Mouse (Mus musculus) G1E (cell line): ENCODE data around the gene Fry. TPM values are rescaled to one million over a fixed set of nuclear protein-coding genes. Genes with fewer than 3 reads are reported as not detected.

Experiments
- ATAC-seq: 2 replicates; pipeline ENCODE4 v1.8.0; 2016; ENCODE audit warnings: mild to moderate bottlenecking; ENCODE audit not compliant: insufficient number of reproducible peaks, poor library complexity, low FRiP score, severe bottlenecking; ENCODE audit errors: extremely low read depth
- DNase-seq: peaks from one replicate; pipeline ENCODE4 v3.0.0; 2012; ENCODE audit warnings: low spot score
- H3K27me3 ChIP-seq: 2 replicates; pipeline ENCODE4 v1.6.1; 2012; ENCODE audit warnings: mild to moderate bottlenecking, low read length, inconsistent platforms; ENCODE audit not compliant: insufficient read depth
- H3K36me3 ChIP-seq: replicated peaks from 2 replicates; pipeline ENCODE3; 2012; ENCODE audit warnings: mild to moderate bottlenecking, inconsistent platforms
- H3K4me1 ChIP-seq: 2 replicates; pipeline ENCODE4 v1.6.1; 2012; ENCODE audit warnings: low read depth, low read length, inconsistent platforms, mixed read lengths; ENCODE audit not compliant: insufficient read depth
- H3K4me3 ChIP-seq: 2 replicates; pipeline ENCODE4 v1.5.1; 2012; ENCODE audit warnings: low read depth, mild to moderate bottlenecking, inconsistent platforms, low read length, moderate library complexity, mixed read lengths
- H3K9me3 ChIP-seq: replicated peaks from 2 replicates; pipeline ENCODE4 v1.6.1; 2012; ENCODE audit warnings: inconsistent platforms
- CTCF ChIP-seq: IDR thresholded peaks from 2 replicates; pipeline ENCODE4 v1.5.1; 2012; ENCODE audit warnings: low read depth, low read length, inconsistent platforms, mixed read lengths
- GATA1 ChIP-seq: IDR thresholded peaks from 2 replicates; pipeline ENCODE4 v1.6.1; 2012; ENCODE audit warnings: borderline replicate concordance, low read length, inconsistent platforms, mixed read lengths
- GATA2 ChIP-seq: IDR thresholded peaks from 2 replicates; pipeline ENCODE4 v1.6.1; 2012; ENCODE audit warnings: low read depth, low read length, inconsistent platforms, borderline replicate concordance
- POLR2AphosphoS5 ChIP-seq: IDR thresholded peaks from 2 replicates; pipeline ENCODE4 v1.6.1; 2012; ENCODE audit warnings: low read depth, low read length, inconsistent platforms; ENCODE audit not compliant: insufficient replicate concordance
- TAL1 ChIP-seq: conservative IDR thresholded peaks from 2 replicates; pipeline ENCODE4 v1.6.1; 2012; ENCODE audit warnings: low read depth, low read length, inconsistent platforms, mixed read lengths
- polyA plus RNA-seq: library from polyadenylated mRNA; stranded (reverse); fragments of >175 nt; gene quantifications from 2 replicates; pipeline ENCODE4 v1.2.3, GENCODE M21; 2012
- total RNA-seq, 2 experiments: library from RNA; stranded (forward) in 1 of 2; stranded (reverse) in 1 of 2; fragments of 200-1000 nt in 1 of 2; fragments of >200 nt in 1 of 2; fragmentation: Nextera tagmentation in 1 of 2; gene quantifications; 2 replicates each; pipeline ENCODE4 v1.2.3; 2014 to 2017

Gene Fry
- total and polyA plus RNA-seq, 3 experiments = 2.6 to 5.5 (median 2.7) TPM

DNA sequence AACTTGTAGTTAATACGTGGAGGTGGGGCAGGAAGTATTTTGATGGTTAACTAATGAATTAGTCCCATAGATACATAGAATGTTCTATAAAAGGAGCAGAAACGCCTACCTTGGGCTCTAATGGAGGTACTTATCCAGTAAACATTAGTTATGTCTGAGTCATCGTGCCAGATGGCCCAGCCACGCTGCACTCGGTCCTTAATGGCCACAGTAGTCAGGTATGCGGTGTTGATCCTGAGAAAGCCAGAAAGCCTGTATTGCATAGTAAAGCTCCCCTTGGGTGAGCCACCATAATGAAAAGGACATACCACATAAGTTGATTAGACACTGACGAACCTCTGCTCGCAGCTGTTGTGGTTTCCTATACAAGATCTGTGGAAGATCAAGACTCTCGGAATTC lies 7.5 kb downstream of the Fry start:
- DNase-seq = no peak
- ATAC-seq = no peak
- H3K9me3 ChIP-seq = peaks cover 64% of the 10 kb centered on the region

DNA sequence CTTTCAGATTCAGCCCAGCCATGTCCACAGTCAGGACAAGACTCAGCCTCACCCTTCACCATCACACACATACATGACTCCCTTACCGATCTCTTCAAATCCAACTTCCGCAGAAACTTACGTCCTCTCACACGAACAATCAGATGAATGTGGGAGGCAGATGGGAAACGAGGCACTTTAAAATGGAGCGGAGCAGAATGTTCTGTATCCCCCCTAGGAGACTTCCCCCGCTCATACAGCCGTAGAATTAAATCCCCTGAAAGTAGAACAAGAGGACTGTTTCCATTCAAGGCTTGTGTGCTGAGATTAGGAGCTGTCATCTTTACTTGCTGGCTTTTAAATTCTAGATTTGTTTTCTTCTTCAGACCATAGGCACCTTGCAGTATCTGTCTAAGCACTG lies 10.0 kb downstream of the Fry start:
- H3K36me3 ChIP-seq = no peaks in the 10 kb centered on the region

More for the DNA sequence above, 7.5 kb downstream of the Fry start:
- Histone ChIP-seq H3K27me3 (no peaks in the 10 kb centered on the region), H3K36me3 (no peaks in the 10 kb centered on the region), H3K4me1 (no peaks in the 10 kb centered on the region), H3K4me3 (no peak overlapping the region)
- no peak for TF ChIP-seq CTCF
- TF ChIP-seq TAL1 = no peak
- TF ChIP-seq POLR2AphosphoS5 = no peak
- no peak for TF ChIP-seq GATA2
- no peak for TF ChIP-seq GATA1

DNA sequence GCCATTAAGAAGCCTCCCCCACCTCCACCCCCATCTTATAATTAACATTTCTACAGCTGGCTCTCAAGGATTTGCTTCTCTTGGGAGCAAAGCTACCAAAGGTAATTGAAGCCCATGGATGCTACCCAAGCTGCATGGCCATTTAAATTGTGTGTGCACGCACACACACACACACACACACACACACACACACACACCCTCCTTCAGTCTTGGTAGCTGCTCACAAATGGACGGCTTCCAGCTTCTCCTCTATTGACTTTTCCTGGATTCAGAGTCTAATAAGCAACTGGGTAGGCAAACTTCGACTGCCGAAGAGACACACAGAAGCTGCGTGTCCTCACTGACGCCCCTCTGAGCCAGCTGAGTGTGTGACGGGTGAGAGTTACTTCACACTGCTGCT lies 11.7 kb downstream of the Fry start:
- DNase-seq = no peak
- Histone ChIP-seq H3K36me3 (no peaks in the 10 kb centered on the region), H3K9me3 (peaks cover 65% of the 10 kb centered on the region), H3K27me3 (no peaks in the 10 kb centered on the region), H3K4me1 (no peaks in the 10 kb centered on the region), H3K4me3 (no peak overlapping the region)
- no peak for ATAC-seq
- TF ChIP-seq GATA2 (no peak), CTCF (no peak), TAL1 (no peak), POLR2AphosphoS5 (no peak), GATA1 (no peak)

More for the DNA sequence above, 10.0 kb downstream of the Fry start:
- H3K4me3 ChIP-seq = no peak overlapping the region
- ATAC-seq = no peak
- H3K27me3 ChIP-seq = no peaks in the 10 kb centered on the region
- H3K9me3 ChIP-seq = peaks cover 63% of the 10 kb centered on the region
- H3K4me1 ChIP-seq = no peaks in the 10 kb centered on the region
- TF ChIP-seq GATA2 (no peak), POLR2AphosphoS5 (no peak), TAL1 (no peak), CTCF (no peak), GATA1 (no peak)
- no peak for DNase-seq

DNA sequence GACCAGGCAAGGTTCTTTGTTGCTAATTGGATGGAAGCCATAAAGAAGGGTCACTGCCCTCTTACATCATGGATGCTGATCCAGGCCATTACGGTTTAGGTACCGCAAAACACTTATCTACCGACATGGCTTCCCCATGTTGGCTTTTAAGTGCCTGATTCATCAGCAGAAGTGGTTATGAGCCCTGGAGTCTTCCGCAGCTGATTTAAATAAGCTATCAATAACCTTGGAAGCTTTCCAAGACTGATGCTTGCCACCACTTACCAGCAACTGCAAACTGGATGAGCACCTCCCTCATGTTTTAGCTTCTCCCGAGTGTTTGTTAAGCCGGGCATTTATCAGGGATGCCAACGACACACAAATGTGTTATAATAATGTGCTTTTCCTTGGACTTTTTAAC lies 12.7 kb downstream of the Fry start:
- no peak for ATAC-seq

DNA sequence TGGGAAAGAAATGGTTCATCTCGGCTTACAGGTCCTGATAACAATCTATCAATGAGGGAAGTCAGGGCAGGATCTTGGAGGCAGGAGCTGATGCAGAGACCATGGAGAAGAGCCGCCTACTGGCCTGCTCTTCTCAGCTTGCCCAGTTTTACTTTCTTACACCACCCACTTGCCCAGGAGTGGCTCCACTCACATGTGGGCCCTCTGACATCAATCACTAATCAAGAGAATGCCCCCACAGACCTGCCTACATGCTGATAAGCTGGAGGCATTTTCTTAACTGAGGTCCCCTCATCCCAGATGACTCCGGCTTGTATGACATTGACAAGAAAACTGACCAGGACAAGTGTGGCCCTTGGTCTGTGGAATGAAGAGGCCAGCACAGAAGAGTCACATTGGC lies 16.2 kb downstream of the Fry start:
- Histone ChIP-seq H3K9me3 (peaks cover 61% of the 10 kb centered on the region), H3K4me3 (no peak overlapping the region), H3K4me1 (no peaks in the 10 kb centered on the region), H3K27me3 (no peaks in the 10 kb centered on the region), H3K36me3 (no peaks in the 10 kb centered on the region)
- ATAC-seq (no peak), DNase-seq (no peak)
- no peak for TF ChIP-seq GATA1
- no peak for TF ChIP-seq POLR2AphosphoS5
- TF ChIP-seq TAL1 = no peak
- TF ChIP-seq CTCF = no peak
- no peak for TF ChIP-seq GATA2

More for the DNA sequence above, 12.7 kb downstream of the Fry start:
- no peak overlapping the region for H3K4me3 ChIP-seq
- peaks cover 63% of the 10 kb centered on the region for H3K9me3 ChIP-seq
- TF ChIP-seq CTCF (no peak), GATA1 (no peak), TAL1 (no peak)
- no peaks in the 10 kb centered on the region for H3K27me3 ChIP-seq
- no peaks in the 10 kb centered on the region for H3K36me3 ChIP-seq
- no peaks in the 10 kb centered on the region for H3K4me1 ChIP-seq
- DNase-seq = no peak

DNA sequence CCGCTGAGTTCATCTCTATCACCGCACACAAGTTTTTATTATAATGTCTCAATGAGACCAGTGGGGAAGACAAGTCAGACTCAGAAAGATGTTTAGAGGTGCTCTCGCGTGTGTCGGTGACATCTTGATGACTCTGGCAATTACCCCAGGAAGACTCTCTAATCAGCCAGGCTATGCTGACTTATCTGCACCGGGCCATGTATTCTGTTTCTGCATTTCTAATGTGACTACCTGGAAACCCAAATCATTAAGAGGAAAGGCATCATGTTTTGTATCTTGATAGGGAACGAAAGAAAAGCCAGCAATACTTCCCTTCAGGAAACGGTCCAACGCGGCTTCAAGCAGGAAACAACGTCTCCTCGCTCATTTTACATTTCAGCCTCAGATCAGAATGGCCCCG lies 17.1 kb downstream of the Fry start:
- Histone ChIP-seq H3K27me3 (no peaks in the 10 kb centered on the region), H3K9me3 (peaks cover 62% of the 10 kb centered on the region), H3K36me3 (no peaks in the 10 kb centered on the region), H3K4me3 (no peak overlapping the region), H3K4me1 (no peaks in the 10 kb centered on the region)
- TF ChIP-seq POLR2AphosphoS5 (no peak), GATA1 (no peak), TAL1 (no peak), GATA2 (no peak), CTCF (no peak)
- DNase-seq (no peak), ATAC-seq (no peak)
